Mouse (Mus musculus): ENCODE measurements around the gene Dock9. TPM values are rescaled to one million over a fixed set of nuclear protein-coding genes. Genes with fewer than 3 reads are reported as not detected.

Gene Dock9
- polyA plus RNA-seq, 1 experiment from 2014 or later: 6.0 TPM

GRCm38 (mm10) chr14:121660167-121660894, 137.3 kb downstream of the Dock9 start:
- Histone ChIP-seq H3K9ac (ENCODE audit: low read depth, low read length) (no peak overlapping the region), H3K9me3 (ENCODE audit: control insufficient read depth, low read length) (no peaks in the 10 kb centered on the region), H3K4me2 (replicated peaks; ENCODE audit: low read depth, low read length) (no peak overlapping the region), H3K27ac (ENCODE audit: low read depth, low read length) (no peak overlapping the region), H3K36me3 (ENCODE audit: control insufficient read depth, insufficient read depth, low read length) (no peaks in the 10 kb centered on the region), H3K4me1 (replicated peaks; ENCODE audit: control insufficient read depth, insufficient read depth, low read length) (no peaks in the 10 kb centered on the region), H3K4me3 (ENCODE audit: low read depth, low read length) (no peak overlapping the region), H3K27me3 (ENCODE audit: control insufficient read depth, insufficient read depth, low read length) (no peaks in the 10 kb centered on the region)
- no peak for DNase-seq (ENCODE audit: low spot score)
- no peak for ATAC-seq (ENCODE audit: low FRiP score)
- 90% methylated on average over 15 of the region's 15 CpGs for WGBS

GRCm38 (mm10) chr14:121659061-121659824, 138.4 kb downstream of the Dock9 start:
- no peak overlapping the region for H3K9ac ChIP-seq (ENCODE audit: low read depth, low read length)
- no peak overlapping the region for H3K4me3 ChIP-seq (ENCODE audit: low read depth, low read length)
- no peak for DNase-seq (ENCODE audit: low spot score)
- H3K36me3 ChIP-seq (ENCODE audit: control insufficient read depth, insufficient read depth, low read length): no peaks in the 10 kb centered on the region
- H3K9me3 ChIP-seq (ENCODE audit: control insufficient read depth, low read length): no peaks in the 10 kb centered on the region
- H3K27ac ChIP-seq (ENCODE audit: low read depth, low read length): no peak overlapping the region
- no peaks in the 10 kb centered on the region for H3K4me1 ChIP-seq (replicated peaks; ENCODE audit: control insufficient read depth, insufficient read depth, low read length)
- no peak for ATAC-seq (ENCODE audit: low FRiP score)
- no peak overlapping the region for H3K4me2 ChIP-seq (replicated peaks; ENCODE audit: low read depth, low read length)
- WGBS: 81% methylated on average over 12 of the region's 12 CpGs
- no peaks in the 10 kb centered on the region for H3K27me3 ChIP-seq (ENCODE audit: control insufficient read depth, insufficient read depth, low read length)

- 88% methylated on average over 9 of the region's 9 CpGs for WGBS
- DNase-seq (ENCODE audit: low spot score): no peak
- no peak overlapping the region for H3K4me2 ChIP-seq (replicated peaks; ENCODE audit: low read depth, low read length)
- no peak overlapping the region for H3K4me3 ChIP-seq (ENCODE audit: low read depth, low read length)
- no peaks in the 10 kb centered on the region for H3K9me3 ChIP-seq (ENCODE audit: control insufficient read depth, low read length)
- H3K9ac ChIP-seq (ENCODE audit: low read depth, low read length): no peak overlapping the region
- H3K27ac ChIP-seq (ENCODE audit: low read depth, low read length): no peak overlapping the region
- no peaks in the 10 kb centered on the region for H3K27me3 ChIP-seq (ENCODE audit: control insufficient read depth, insufficient read depth, low read length)
- no peaks in the 10 kb centered on the region for H3K4me1 ChIP-seq (replicated peaks; ENCODE audit: control insufficient read depth, insufficient read depth, low read length)
- ATAC-seq (ENCODE audit: low FRiP score): no peak
- no peaks in the 10 kb centered on the region for H3K36me3 ChIP-seq (ENCODE audit: control insufficient read depth, insufficient read depth, low read length)
These were observed 139.1 kb downstream of the Dock9 start for GRCm38 (mm10) chr14:121658537-121658936.

GRCm38 (mm10) chr14:121657633-121658032, 140.0 kb downstream of the Dock9 start:
- no peaks in the 10 kb centered on the region for H3K36me3 ChIP-seq (ENCODE audit: control insufficient read depth, insufficient read depth, low read length)
- no peaks in the 10 kb centered on the region for H3K4me1 ChIP-seq (replicated peaks; ENCODE audit: control insufficient read depth, insufficient read depth, low read length)
- no peak for ATAC-seq (ENCODE audit: low FRiP score)
- DNase-seq (ENCODE audit: low spot score): no peak
- WGBS: 86% methylated on average over 7 of the region's 7 CpGs
- no peak overlapping the region for H3K9ac ChIP-seq (ENCODE audit: low read depth, low read length)
- H3K27ac ChIP-seq (ENCODE audit: low read depth, low read length): no peak overlapping the region
- no peak overlapping the region for H3K4me2 ChIP-seq (replicated peaks; ENCODE audit: low read depth, low read length)
- no peak overlapping the region for H3K4me3 ChIP-seq (ENCODE audit: low read depth, low read length)
- no peaks in the 10 kb centered on the region for H3K27me3 ChIP-seq (ENCODE audit: control insufficient read depth, insufficient read depth, low read length)
- no peaks in the 10 kb centered on the region for H3K9me3 ChIP-seq (ENCODE audit: control insufficient read depth, low read length)

GRCm38 (mm10) chr14:121656912-121657311, 140.7 kb downstream of the Dock9 start:
- Histone ChIP-seq H3K27me3 (ENCODE audit: control insufficient read depth, insufficient read depth, low read length) (no peaks in the 10 kb centered on the region), H3K9ac (ENCODE audit: low read depth, low read length) (no peak overlapping the region), H3K27ac (ENCODE audit: low read depth, low read length) (no peak overlapping the region), H3K9me3 (ENCODE audit: control insufficient read depth, low read length) (no peaks in the 10 kb centered on the region), H3K36me3 (ENCODE audit: control insufficient read depth, insufficient read depth, low read length) (no peaks in the 10 kb centered on the region), H3K4me2 (replicated peaks; ENCODE audit: low read depth, low read length) (no peak overlapping the region), H3K4me1 (replicated peaks; ENCODE audit: control insufficient read depth, insufficient read depth, low read length) (no peaks in the 10 kb centered on the region), H3K4me3 (ENCODE audit: low read depth, low read length) (no peak overlapping the region)
- ATAC-seq (ENCODE audit: low FRiP score): no peak
- 91% methylated on average over 10 of the region's 10 CpGs for WGBS
- DNase-seq (ENCODE audit: low spot score): no peak

GRCm38 (mm10) chr14:121654977-121655376, 142.7 kb downstream of the Dock9 start:
- H3K27ac ChIP-seq (ENCODE audit: low read depth, low read length): no peak overlapping the region
- H3K4me2 ChIP-seq (replicated peaks; ENCODE audit: low read depth, low read length): no peak overlapping the region
- no peaks in the 10 kb centered on the region for H3K27me3 ChIP-seq (ENCODE audit: control insufficient read depth, insufficient read depth, low read length)
- no peaks in the 10 kb centered on the region for H3K4me1 ChIP-seq (replicated peaks; ENCODE audit: control insufficient read depth, insufficient read depth, low read length)
- no peak overlapping the region for H3K9ac ChIP-seq (ENCODE audit: low read depth, low read length)
- no peak for DNase-seq (ENCODE audit: low spot score)
- no peaks in the 10 kb centered on the region for H3K9me3 ChIP-seq (ENCODE audit: control insufficient read depth, low read length)
- no peaks in the 10 kb centered on the region for H3K36me3 ChIP-seq (ENCODE audit: control insufficient read depth, insufficient read depth, low read length)
- no peak overlapping the region for H3K4me3 ChIP-seq (ENCODE audit: low read depth, low read length)
- no peak for ATAC-seq (ENCODE audit: low FRiP score)
- 70% methylated on average over 2 of the region's 2 CpGs for WGBS

- Histone ChIP-seq H3K27me3 (ENCODE audit: control insufficient read depth, insufficient read depth, low read length) (no peaks in the 10 kb centered on the region), H3K4me1 (replicated peaks; ENCODE audit: control insufficient read depth, insufficient read depth, low read length) (no peaks in the 10 kb centered on the region), H3K4me3 (ENCODE audit: low read depth, low read length) (no peak overlapping the region), H3K4me2 (replicated peaks; ENCODE audit: low read depth, low read length) (no peak overlapping the region), H3K27ac (ENCODE audit: low read depth, low read length) (no peak overlapping the region), H3K36me3 (ENCODE audit: control insufficient read depth, insufficient read depth, low read length) (no peaks in the 10 kb centered on the region), H3K9ac (ENCODE audit: low read depth, low read length) (no peak overlapping the region), H3K9me3 (ENCODE audit: control insufficient read depth, low read length) (no peaks in the 10 kb centered on the region)
- WGBS: 80% methylated on average over 7 of the region's 7 CpGs
- DNase-seq (ENCODE audit: low spot score) (no peak), ATAC-seq (ENCODE audit: low FRiP score) (no peak)
These were observed 143.1 kb downstream of the Dock9 start for GRCm38 (mm10) chr14:121654416-121654967.

- Histone ChIP-seq H3K9ac (ENCODE audit: low read depth, low read length) (no peak overlapping the region), H3K4me1 (replicated peaks; ENCODE audit: control insufficient read depth, insufficient read depth, low read length) (no peaks in the 10 kb centered on the region), H3K27me3 (ENCODE audit: control insufficient read depth, insufficient read depth, low read length) (no peaks in the 10 kb centered on the region), H3K36me3 (ENCODE audit: control insufficient read depth, insufficient read depth, low read length) (no peaks in the 10 kb centered on the region), H3K27ac (ENCODE audit: low read depth, low read length) (no peak overlapping the region), H3K9me3 (ENCODE audit: control insufficient read depth, low read length) (no peaks in the 10 kb centered on the region), H3K4me3 (ENCODE audit: low read depth, low read length) (no peak overlapping the region), H3K4me2 (replicated peaks; ENCODE audit: low read depth, low read length) (no peak overlapping the region)
- ATAC-seq (ENCODE audit: low FRiP score) (no peak), DNase-seq (ENCODE audit: low spot score) (no peak)
- 82% methylated on average over 10 of the region's 10 CpGs for WGBS
These were observed 143.9 kb downstream of the Dock9 start for GRCm38 (mm10) chr14:121653717-121654116.
